Mouse (Mus musculus) macrophage (primary cell): ENCODE measurements around the gene Iqck. TPM values are rescaled to one million over a fixed set of nuclear protein-coding genes. Genes with fewer than 3 reads are reported as not detected.

Experiments
- H3K27ac ChIP-seq: fragments of 350-480 bp; formaldehyde crosslinking; 2 replicates; pipeline ENCODE4 v1.9.0; 2021
- H3K36me3 ChIP-seq: fragments of 350-480 bp; formaldehyde crosslinking; 2 replicates; pipeline ENCODE4 v1.9.0; 2021; ENCODE audit errors: inconsistent target
- H3K4me3 ChIP-seq: fragments of 350-480 bp; formaldehyde crosslinking; 2 replicates; pipeline ENCODE4 v1.9.0; 2021; ENCODE audit errors: inconsistent target
- H3K79me2 ChIP-seq: fragments of 350-480 bp; formaldehyde crosslinking; 2 replicates; pipeline ENCODE4 v1.9.0; 2021; ENCODE audit errors: inconsistent target
- WGBS: methylation state at CpG from one replicate; pipeline ENCODE4 v1.1.7; 2026; ENCODE audit warnings: inconsistent platforms; ENCODE audit not compliant: missing documents; 5-methylcytosine and 5-hydroxymethylcytosine counted together
- polyA plus RNA-seq: library from polyadenylated mRNA; stranded (reverse); fragments of 250-400 nt; gene quantifications from 3 replicates; pipeline ENCODE4 v1.2.4, GENCODE M21; 2018; ENCODE audit warnings: inconsistent platforms

Gene Iqck
- polyA plus RNA-seq, 1 experiment from 2014 or later, result 2.7 TPM

GRCm38 (mm10) chr7:118879466-118880029, 24.0 kb downstream of the Iqck start:
- Histone ChIP-seq H3K27ac (no peak overlapping the region), H3K79me2 (no peaks in the 10 kb centered on the region), H3K4me3 (no peak overlapping the region), H3K36me3 (no peaks in the 10 kb centered on the region)
- 90% methylated on average over 3 of the region's 3 CpGs for WGBS

GRCm38 (mm10) chr7:118883957-118884356, 28.4 kb downstream of the Iqck start:
- Histone ChIP-seq H3K27ac (no peak overlapping the region), H3K4me3 (no peak overlapping the region), H3K36me3 (no peaks in the 10 kb centered on the region), H3K79me2 (no peaks in the 10 kb centered on the region)
- 94% methylated on average over 4 of the region's 4 CpGs for WGBS

- 94% methylated on average over 4 of the region's 4 CpGs for WGBS
- Histone ChIP-seq H3K4me3 (no peak overlapping the region), H3K36me3 (no peaks in the 10 kb centered on the region), H3K27ac (no peak overlapping the region), H3K79me2 (no peaks in the 10 kb centered on the region)
Observed at GRCm38 (mm10) chr7:118884969-118885368, 29.4 kb downstream of the Iqck start.

- no peaks in the 10 kb centered on the region for H3K79me2 ChIP-seq
- no peak overlapping the region for H3K4me3 ChIP-seq
- over 99% methylated on average over 6 of the region's 6 CpGs for WGBS
Observed at GRCm38 (mm10) chr7:118887303-118888055, 31.9 kb downstream of the Iqck start.

GRCm38 (mm10) chr7:118889046-118889680, 33.6 kb downstream of the Iqck start:
- H3K79me2 ChIP-seq, result no peaks in the 10 kb centered on the region
- H3K27ac ChIP-seq, result no peak overlapping the region
- no peaks in the 10 kb centered on the region for H3K36me3 ChIP-seq
- 72% methylated on average over 3 of the region's 3 CpGs for WGBS
- H3K4me3 ChIP-seq, result no peak overlapping the region

More at GRCm38 (mm10) chr7:118887303-118888055, 31.9 kb downstream of the Iqck start:
- H3K27ac ChIP-seq, result no peak overlapping the region
- no peaks in the 10 kb centered on the region for H3K36me3 ChIP-seq

- Histone ChIP-seq H3K36me3 (no peaks in the 10 kb centered on the region), H3K27ac (no peak overlapping the region), H3K79me2 (no peaks in the 10 kb centered on the region), H3K4me3 (no peak overlapping the region)
- 57% methylated on average over 10 of the region's 10 CpGs for WGBS
Observed at GRCm38 (mm10) chr7:118895469-118896450, 40.2 kb downstream of the Iqck start.

GRCm38 (mm10) chr7:118898063-118898462, 42.5 kb downstream of the Iqck start:
- Histone ChIP-seq H3K36me3 (no peaks in the 10 kb centered on the region), H3K79me2 (no peaks in the 10 kb centered on the region), H3K4me3 (no peak overlapping the region), H3K27ac (no peak overlapping the region)

GRCm38 (mm10) chr7:118900090-118900489, 44.5 kb downstream of the Iqck start:
- no peaks in the 10 kb centered on the region for H3K36me3 ChIP-seq
- H3K4me3 ChIP-seq, result no peak overlapping the region
- no peaks in the 10 kb centered on the region for H3K79me2 ChIP-seq
- no peak overlapping the region for H3K27ac ChIP-seq
- 91% methylated on average over 2 of the region's 2 CpGs for WGBS

GRCm38 (mm10) chr7:118902944-118903343, 47.4 kb downstream of the Iqck start:
- no peaks in the 10 kb centered on the region for H3K36me3 ChIP-seq
- H3K4me3 ChIP-seq, result no peak overlapping the region
- no peaks in the 10 kb centered on the region for H3K79me2 ChIP-seq
- no peak overlapping the region for H3K27ac ChIP-seq
- WGBS, result 39% methylated on average over 13 of the region's 13 CpGs

- Histone ChIP-seq H3K36me3 (no peaks in the 10 kb centered on the region), H3K4me3 (no peak overlapping the region), H3K27ac (no peak overlapping the region), H3K79me2 (no peaks in the 10 kb centered on the region)
- WGBS, result 64% methylated on average over 9 of the region's 9 CpGs
Observed at GRCm38 (mm10) chr7:118903879-118904278, 48.3 kb downstream of the Iqck start.

- H3K27ac ChIP-seq, result no peak overlapping the region
- 93% methylated on average over 4 of the region's 4 CpGs for WGBS
- no peaks in the 10 kb centered on the region for H3K36me3 ChIP-seq
Observed at GRCm38 (mm10) chr7:118904530-118904929, 49.0 kb downstream of the Iqck start.

GRCm38 (mm10) chr7:118908961-118909515, 53.5 kb downstream of the Iqck start:
- Histone ChIP-seq H3K4me3 (no peak overlapping the region), H3K36me3 (no peaks in the 10 kb centered on the region), H3K79me2 (no peaks in the 10 kb centered on the region), H3K27ac (no peak overlapping the region)
- WGBS, result 81% methylated on average over 8 of the region's 8 CpGs

More at GRCm38 (mm10) chr7:118904530-118904929, 49.0 kb downstream of the Iqck start:
- Histone ChIP-seq H3K4me3 (no peak overlapping the region), H3K79me2 (no peaks in the 10 kb centered on the region)

- Histone ChIP-seq H3K36me3 (no peaks in the 10 kb centered on the region), H3K4me3 (no peak overlapping the region), H3K27ac (no peak overlapping the region), H3K79me2 (no peaks in the 10 kb centered on the region)
- WGBS, result 93% methylated on average over 2 of the region's 2 CpGs
Observed at GRCm38 (mm10) chr7:118910464-118910863, 54.9 kb downstream of the Iqck start.

- H3K79me2 ChIP-seq, result no peaks in the 10 kb centered on the region
- WGBS, result 100% methylated on average over 2 of the region's 2 CpGs
- no peak overlapping the region for H3K4me3 ChIP-seq
Observed at GRCm38 (mm10) chr7:118911170-118911569, 55.6 kb downstream of the Iqck start.

More at GRCm38 (mm10) chr7:118911170-118911569, 55.6 kb downstream of the Iqck start:
- H3K36me3 ChIP-seq, result no peaks in the 10 kb centered on the region
- no peak overlapping the region for H3K27ac ChIP-seq
